Mouse (Mus musculus): ENCODE results near the gene Col2a1.

DNA sequence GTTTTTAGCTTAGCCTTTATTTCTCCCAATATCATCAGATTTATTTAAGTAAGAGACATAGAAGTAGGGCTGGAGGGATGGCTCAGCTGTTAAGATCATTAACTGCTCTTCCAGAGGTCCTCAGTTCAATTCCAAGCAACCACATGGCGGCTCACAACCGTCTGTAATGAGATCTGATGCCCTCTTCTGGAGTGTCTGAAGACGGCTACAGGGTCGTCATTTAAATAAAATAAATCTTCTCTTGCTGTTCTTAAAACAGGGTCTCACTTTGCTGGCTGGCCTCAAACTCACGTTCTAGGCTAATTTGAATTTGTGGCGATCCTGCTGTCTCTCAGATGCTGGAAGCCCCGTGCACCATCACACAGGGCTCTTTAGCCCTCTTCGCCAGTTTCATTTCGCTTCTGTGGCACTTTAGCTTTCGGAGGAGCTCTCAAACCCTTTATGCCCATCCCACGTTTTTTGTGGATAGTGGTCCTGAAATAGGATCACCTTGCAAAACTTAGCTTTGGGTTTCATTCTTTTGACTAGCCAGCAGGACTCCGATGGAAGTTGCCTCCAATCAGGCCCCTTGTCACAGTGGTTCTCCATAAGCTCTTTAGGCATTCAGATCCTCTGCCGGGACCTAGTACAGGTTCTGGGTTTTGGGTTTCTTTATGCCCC is 41.0 kb downstream of the Col2a1 start:
- TF ChIP-seq POLR2A (IDR thresholded peaks at IDR 0.05; ENCODE audit: borderline replicate concordance, low read depth, low read length) (no peak), CTCF (IDR thresholded peaks at IDR 0.05; ENCODE audit: low read depth, low read length) (no peak)

Measured in bone marrow macrophage, adult 2 months (primary cell).